Mouse (Mus musculus): ENCODE measurements around the gene Adra2c.

DNA sequence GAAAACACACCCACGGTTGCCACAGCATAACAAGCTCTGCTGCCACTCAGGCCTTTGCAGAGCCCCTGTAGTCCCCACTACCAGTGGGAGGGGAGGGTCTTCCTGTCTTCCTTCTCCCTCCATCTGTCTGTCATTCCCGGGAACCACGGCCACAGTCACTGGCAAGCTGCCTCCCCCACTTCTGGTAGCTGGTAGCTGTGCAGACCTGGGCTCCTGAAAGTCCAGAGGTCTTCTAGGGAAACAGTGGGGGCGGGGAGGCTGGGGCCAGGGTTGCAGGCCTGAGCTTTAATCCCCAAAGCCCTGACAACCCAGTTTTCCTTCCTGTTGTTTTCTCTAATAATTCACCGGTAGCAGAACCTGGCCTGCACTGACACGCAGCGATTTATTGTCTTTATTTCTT lies 31.7 kb downstream of the Adra2c start:
- TF ChIP-seq CTCF (IDR thresholded peaks at IDR 0.05; ENCODE audit: low read depth) (no peak), EP300 (IDR thresholded peaks at IDR 0.05; ENCODE audit: low read depth) (no peak)

Data from liver, embryonic 14.5 days (tissue).